Mouse (Mus musculus): ENCODE measurements around the gene Gm6040.
A peak's percentile ranks its signal among the peaks of the same experiment; 100 is the strongest.

The Gm6040 gene

GRCm38 (mm10) chr8:20921971-20922370, at the start of gene Gm6040:
Gm6040 (minus strand) TSS chr8:20922071.
- DNase-seq (ENCODE audit: inconsistent age in 2 of 2, low spot score in 1 of 2): no peak

- peak; percentile 53 to 78 for DNase-seq (ENCODE audit: inconsistent age in 2 of 2, low spot score in 1 of 2)
Measured at GRCm38 (mm10) chr8:20964531-20964930, 42.7 kb upstream of the Gm6040 start.

GRCm38 (mm10) chr8:20944610-20945009, 22.7 kb upstream of the Gm6040 start, which contains the start of gene AY761185:
AY761185 (minus strand) TSS chr8:20944710.
- peak in 1 of 2 experiments; percentile 19 for DNase-seq (ENCODE audit: inconsistent age in 2 of 2, low spot score in 1 of 2)

- DNase-seq (ENCODE audit: inconsistent age in 2 of 2, low spot score in 1 of 2): no peak
Measured at GRCm38 (mm10) chr8:20912288-20912687, 9.6 kb downstream of the Gm6040 start.

GRCm38 (mm10) chr8:20908256-20908655, 13.6 kb downstream of the Gm6040 start:
- DNase-seq (ENCODE audit: inconsistent age in 2 of 2, low spot score in 1 of 2): no peak

- DNase-seq (ENCODE audit: inconsistent age in 2 of 2, low spot score in 1 of 2): no peak
Measured at GRCm38 (mm10) chr8:20907119-20907518, 14.8 kb downstream of the Gm6040 start.

- no peak for DNase-seq (ENCODE audit: inconsistent age in 2 of 2, low spot score in 1 of 2)
Measured at GRCm38 (mm10) chr8:20902527-20902926, 19.3 kb downstream of the Gm6040 start, which contains the start of gene Gm15056. Gm15056 (minus strand) TSS chr8:20902627.

- DNase-seq (ENCODE audit: inconsistent age in 2 of 2, low spot score in 1 of 2): no peak
Measured at GRCm38 (mm10) chr8:20892369-20892768, 29.5 kb downstream of the Gm6040 start, which contains the start of gene Defb33. Defb33 (plus strand) TSS chr8:20892669.

- no peak for DNase-seq (ENCODE audit: inconsistent age in 2 of 2, low spot score in 1 of 2)
Measured at GRCm38 (mm10) chr8:20874608-20875007, 47.3 kb downstream of the Gm6040 start.
